Mouse (Mus musculus) heart, postnatal 36 days (tissue): Measurements from ENCODE around the gene Mki67. TPM values are rescaled to one million over a fixed set of nuclear protein-coding genes. Genes with fewer than 3 reads are reported as not detected.
A peak's percentile ranks its signal among the peaks of the same experiment; 100 is the strongest.

ENCODE experiments used
- DNase-seq, 2 experiments: peaks; one replicate each; pipeline ENCODE4 v3.0.0; 2021 to 2022
- intact Hi-C: fragments of 180-260 bp; cut with DNase I; formaldehyde crosslinking; loops from one replicate; pipeline ENCODE4 v1.15.1; 2025
- total RNA-seq, 2 experiments: library from RNA; stranded (reverse); gene quantifications; 2 replicates each; pipeline ENCODE4 v1.2.3; 2021

Gene Mki67
- 1 to 10 TPM; 2.7 to 3.2 TPM for total RNA-seq

DNA sequence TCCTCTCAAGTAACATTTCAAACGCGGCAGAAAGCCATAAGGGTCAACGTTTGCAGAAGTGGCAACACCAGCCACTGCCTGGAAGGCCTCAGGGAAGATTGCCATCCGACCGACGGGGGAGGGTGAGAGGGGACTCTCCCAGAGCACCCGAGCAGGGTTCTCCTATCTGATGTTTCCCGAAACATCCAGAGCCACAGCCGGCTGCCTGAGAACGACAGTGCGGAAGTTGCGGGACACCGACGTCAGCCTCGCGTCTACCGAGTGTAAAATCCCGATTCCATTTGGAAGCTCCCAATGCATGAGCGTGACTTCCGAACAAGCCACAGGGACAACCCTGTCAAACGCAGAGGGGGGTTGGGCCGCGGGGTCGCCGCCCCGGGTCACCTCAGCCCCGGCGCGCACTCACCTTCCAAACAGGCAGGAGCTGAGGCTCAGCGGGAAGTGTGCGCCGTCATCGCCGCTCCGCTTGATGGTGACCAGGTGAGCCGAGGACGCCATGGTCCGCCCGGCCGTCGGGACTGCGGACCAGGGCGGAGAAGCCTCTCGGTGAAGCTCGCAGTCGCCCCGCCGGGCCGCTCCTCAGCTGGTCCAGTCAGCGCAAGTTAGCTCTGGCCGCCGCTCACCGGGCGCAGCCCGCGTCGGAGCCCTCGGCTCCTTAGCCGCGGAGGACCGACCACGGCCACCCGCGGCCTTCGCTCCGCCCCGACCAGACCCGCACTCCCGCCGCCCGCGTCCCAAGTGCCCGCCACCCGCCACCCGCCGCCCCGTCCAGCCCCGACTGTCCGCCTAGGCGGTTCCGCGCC, at the start of gene Mki67:
Gene Mki67, minus strand, starts transcription at position 720 of the 803 bp plus-strand sequence.
- DNase-seq: peak; percentile 15 to 21
- intact Hi-C loops: no loop called here

- no peak for DNase-seq
- intact Hi-C loops: no loop called here
Observed at GRCm38 (mm10) chr7:135763311-135763710, 47.1 kb upstream of the Mki67 start.

DNA sequence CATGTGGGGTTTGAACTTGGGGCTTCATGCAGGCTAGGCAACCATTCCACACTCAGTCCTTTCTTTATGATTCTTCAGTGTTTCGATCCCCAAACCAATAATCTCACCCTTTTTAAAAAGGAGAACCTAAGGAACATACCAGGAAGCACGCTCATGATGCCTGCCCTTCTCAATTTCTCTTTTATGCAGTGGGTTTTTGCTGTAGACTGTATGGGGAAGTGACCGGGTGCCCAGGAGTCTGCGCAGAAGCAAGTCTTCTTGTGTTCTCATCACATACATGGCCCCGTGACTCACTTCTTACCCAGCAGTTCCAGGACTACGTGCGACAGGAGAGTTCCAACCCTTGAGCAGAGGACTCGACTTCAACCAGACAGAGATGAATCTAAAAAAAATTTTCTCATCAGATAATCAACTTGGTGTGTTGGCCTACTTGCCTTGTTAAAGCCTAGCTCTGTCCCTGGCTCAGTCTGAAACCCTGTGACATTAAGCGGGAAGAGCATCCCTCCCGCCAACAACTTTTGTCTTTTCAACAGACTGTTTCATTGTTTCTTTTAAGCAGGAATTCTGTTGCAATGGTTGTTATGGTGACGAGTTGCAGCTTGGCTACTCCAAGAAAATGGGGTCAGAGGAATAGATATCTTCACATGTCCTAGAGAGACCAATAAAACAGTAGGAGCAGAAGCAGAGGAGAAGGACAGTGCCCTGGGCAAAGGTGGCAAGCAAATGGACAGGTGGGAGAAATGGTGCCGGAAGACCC, 42.8 kb upstream of the Mki67 start:
- no peak for DNase-seq
- intact Hi-C loops: no loop called here

DNA sequence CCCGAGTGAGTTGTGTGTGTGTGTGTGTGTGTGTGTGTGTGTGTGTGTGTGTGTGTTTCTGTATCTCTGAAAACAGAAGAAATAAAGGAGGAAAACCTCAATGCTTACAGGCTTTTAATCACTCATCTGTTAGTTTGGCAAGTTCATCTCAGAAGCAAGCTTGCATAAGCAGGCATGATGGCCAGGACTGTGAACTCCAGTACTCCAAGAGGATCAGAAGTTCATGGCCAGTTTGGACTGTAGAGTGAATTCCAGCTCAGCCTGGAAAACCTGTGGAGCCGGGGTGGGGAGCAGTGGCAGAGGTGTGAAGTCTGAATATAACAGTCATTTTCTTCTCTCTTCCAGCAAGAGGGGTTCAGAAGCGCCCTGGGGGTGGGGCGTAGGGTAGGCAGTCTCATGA, 42.0 kb upstream of the Mki67 start:
- intact Hi-C loops: no loop called here
- DNase-seq: no peak

DNA sequence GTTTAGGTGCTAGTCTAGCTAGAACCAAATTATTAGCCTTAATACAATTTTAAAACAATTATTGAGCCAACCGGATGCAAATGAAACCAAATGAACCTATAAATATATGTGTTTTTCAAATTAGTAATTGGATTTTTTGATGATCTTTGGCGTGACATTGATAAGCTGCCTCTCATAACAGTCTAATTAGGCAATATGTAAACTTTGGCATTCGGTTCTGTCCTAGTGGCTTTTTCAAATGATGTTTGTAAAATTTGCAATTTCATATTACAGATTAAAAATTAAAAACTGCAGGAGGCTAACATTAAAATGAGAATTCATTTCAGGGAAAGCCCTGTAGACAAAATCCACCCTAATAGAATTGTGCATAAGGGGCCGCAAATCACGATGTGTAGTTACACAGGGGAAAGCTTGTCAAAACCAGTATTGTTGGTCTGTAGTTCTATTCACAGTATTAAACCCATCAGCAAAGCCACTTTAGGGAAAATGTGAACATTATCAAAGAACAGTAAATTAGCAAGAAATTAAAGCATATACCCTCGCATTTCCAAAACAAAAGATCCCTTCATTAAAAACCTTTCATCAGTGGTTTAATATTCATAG, 40.9 kb upstream of the Mki67 start:
- no peak for DNase-seq
- intact Hi-C loops: no loop called here

DNA sequence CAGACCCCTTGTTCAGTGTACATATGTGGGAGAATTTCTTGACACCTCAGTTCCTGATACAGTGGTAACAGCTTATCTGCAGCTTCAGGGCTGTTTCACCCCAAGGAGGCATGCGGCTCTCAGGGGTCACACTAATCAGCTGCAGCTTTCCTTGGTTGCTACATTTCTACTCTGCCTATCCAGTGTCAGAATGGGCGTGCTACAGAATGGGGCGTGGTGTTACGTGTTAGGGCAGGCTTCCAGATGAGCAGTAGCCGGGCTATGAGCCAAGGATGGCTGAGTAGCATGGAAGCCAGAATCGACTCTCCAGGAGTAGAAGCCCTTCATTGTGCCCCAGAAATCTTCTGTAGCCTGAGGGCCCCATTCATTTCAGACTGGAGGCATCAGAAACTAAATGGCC, 32.8 kb upstream of the Mki67 start:
- DNase-seq: peak; percentile 27 to 33
- intact Hi-C loops: no loop called here

DNA sequence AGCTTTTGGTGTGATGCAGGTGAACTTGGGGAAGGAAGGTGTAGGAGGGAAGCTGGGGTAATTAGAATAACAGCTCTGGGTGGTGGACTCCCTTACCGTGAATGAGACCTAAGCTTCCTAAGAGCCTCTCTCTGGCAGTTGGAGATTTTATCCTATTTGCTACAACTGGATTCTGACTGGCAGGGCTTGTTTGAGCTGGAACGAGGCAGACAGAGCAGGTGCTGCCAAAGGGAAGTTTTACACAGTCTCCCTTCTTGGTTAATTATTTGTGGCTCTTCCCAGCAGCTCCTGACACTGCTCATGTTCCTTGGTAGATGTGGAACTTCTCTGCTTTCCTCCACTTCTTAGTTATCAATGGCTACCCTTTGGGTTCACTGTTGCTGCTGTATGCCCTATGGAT, 30.9 kb upstream of the Mki67 start:
- DNase-seq: no peak
- intact Hi-C loops: no loop called here

DNA sequence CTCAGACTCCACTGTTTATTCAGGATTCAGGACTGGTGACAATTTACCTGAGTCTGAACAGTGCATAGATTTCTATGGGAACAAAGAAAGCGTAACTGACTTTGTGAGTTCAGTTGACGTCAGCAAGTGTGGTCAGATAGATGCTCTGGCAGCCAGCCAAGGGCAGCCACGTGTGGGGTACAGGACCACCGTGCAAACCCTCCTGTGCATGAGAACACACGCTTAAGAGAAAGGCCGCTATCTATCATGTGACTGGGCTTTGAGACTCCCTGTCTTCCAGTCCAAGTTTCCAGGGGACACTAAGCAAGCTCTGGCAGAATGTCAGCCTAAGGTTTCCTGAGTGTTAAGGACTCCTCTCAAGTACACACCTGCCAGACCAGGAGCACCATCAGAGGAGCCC, 30.4 kb upstream of the Mki67 start:
- intact Hi-C loops: no loop called here
- no peak for DNase-seq

GRCm38 (mm10) chr7:135745091-135745490, 28.9 kb upstream of the Mki67 start:
- intact Hi-C loops: no loop called here
- DNase-seq: no peak

GRCm38 (mm10) chr7:135740453-135740852, 24.3 kb upstream of the Mki67 start:
- intact Hi-C loops: no loop called here

DNA sequence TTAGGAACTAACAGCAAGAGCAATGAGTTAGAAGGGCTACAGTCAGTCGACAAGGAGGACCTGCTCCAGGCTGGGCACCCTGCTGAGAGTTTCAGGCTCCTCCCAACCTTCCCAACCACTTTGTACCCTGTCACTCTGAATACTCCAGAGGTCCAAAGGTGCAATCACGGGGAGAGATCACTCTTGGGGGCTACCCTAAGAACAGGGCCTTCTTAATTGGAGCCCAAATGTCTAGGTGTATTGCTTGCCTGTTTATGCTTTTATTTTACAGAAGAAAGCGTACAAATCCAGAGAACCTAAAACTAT, 20.4 kb upstream of the Mki67 start:
- no peak for DNase-seq
- intact Hi-C loops: loop anchor here (5.0 kb wide), 3 partner anchors 54 to 334 kb away; partner anchors contain the start of gene Ptpre

More at GRCm38 (mm10) chr7:135740453-135740852, 24.3 kb upstream of the Mki67 start:
- DNase-seq: no peak

- intact Hi-C loops: loop anchor here (5.0 kb wide), 3 partner anchors 54 to 334 kb away; partner anchors contain the start of gene Ptpre
- peak; percentile 84 to 87 for DNase-seq
Observed at GRCm38 (mm10) chr7:135735691-135736580, 19.8 kb upstream of the Mki67 start.

- no peak for DNase-seq
- intact Hi-C loops: loop anchor here (5.0 kb wide), 3 partner anchors 53 to 333 kb away; partner anchors contain the start of gene Ptpre
Observed at GRCm38 (mm10) chr7:135734911-135735646, 18.9 kb upstream of the Mki67 start.

GRCm38 (mm10) chr7:135734379-135734778, 18.2 kb upstream of the Mki67 start:
- intact Hi-C loops: no loop called here
- DNase-seq: no peak

DNA sequence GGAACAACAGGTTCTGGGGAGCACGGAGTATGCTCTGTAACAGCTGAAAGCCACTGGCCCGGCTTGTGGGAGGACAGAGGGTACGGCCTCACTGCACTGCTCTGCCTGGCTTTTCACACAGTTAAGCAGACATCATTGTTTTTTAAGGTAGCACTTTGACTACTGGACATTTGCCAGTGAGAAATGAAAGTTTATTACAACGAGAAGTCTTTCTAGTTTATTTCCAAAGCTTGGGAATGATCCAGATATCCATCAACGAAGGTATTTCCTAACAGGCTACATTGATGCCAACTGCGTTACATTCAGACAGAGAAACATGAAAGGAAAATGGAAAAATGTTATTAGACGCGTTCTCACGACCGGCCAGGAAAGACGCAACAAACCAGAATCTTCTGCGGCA, 11.9 kb upstream of the Mki67 start:
- DNase-seq: no peak
- intact Hi-C loops: no loop called here

DNA sequence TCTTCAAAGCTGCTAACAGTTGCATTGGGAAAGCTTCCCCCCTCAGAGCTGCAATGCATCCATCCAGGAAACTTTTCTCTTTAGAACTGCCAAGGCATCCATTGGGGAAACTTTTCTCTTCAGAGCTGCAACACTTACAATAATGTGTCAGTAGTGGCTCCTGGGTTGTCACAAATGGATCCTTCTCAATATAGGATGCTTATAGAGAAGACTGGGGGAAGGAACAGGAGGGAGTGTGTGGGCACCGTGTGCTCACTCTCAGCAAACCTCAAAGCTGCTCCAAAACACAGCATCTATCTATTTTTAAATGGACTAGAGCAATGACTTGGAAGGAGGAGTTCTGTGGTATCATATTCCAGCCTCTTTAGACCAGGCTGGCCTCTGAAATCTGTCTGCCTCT, 10.5 kb upstream of the Mki67 start:
- no peak for DNase-seq
- intact Hi-C loops: no loop called here

DNA sequence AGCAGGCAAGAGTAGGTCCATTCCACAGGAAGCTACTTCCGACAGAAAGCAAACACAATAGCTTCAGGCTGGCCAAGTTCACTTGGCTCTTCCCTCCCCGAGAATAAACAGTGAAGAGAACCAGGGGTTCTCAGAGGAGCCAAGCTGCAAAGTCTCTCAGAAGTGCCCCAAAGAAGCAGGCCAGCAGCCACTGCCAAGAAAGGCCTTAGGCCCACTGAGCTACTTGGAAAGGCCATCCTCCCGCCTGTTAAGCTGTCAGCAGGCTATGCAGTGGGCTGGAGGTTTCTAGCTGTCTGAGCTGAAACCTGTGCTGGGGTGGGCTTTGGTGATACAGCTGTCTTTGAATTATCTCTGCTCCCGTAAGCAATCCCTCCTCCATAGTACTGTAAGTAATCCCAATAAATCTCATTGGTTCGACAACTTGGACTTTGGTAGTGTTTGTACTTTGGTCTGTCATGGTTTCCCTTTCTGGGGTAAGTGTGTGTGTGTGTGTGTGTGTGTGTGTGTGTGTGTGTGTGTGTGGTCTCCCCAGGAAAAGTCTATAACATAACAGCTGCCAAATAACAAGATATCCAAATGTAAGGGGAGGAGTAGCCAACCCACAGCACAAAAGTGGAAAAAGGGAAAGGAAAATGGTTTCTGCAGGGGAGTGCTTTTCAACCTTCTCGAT, 7.6 kb upstream of the Mki67 start:
- intact Hi-C loops: no loop called here
- no peak for DNase-seq

GRCm38 (mm10) chr7:135722011-135722838, 6.1 kb upstream of the Mki67 start:
- DNase-seq: no peak
- intact Hi-C loops: no loop called here
